Mouse (Mus musculus) brain, embryonic 14.5 days (tissue): Measurements from ENCODE around the gene Apba2.

Experiments
- CTCF ChIP-seq: fragments of 200-500 bp; IDR thresholded peaks from 2 replicates; pipeline ENCODE4 v1.5.1; 2012; ENCODE audit warnings: inconsistent platforms, mild to moderate bottlenecking, moderate library complexity, borderline replicate concordance; ENCODE audit not compliant: insufficient read depth, insufficient read length; ENCODE audit errors: extremely low read depth
- POLR2A ChIP-seq: fragments of 200-500 bp; IDR thresholded peaks from 2 replicates; pipeline ENCODE4 v1.6.1; 2012; ENCODE audit warnings: mild to moderate bottlenecking, inconsistent platforms, borderline replicate concordance; ENCODE audit not compliant: poor library complexity, insufficient read depth, insufficient read length, severe bottlenecking; ENCODE audit errors: extremely low read depth

- TF ChIP-seq CTCF: no peak
- no peak for TF ChIP-seq POLR2A
Observed at GRCm38 (mm10) chr7:64724409-64724808, 222.9 kb downstream of the Apba2 start.
